Mouse (Mus musculus) bone marrow, adult 2 months (tissue): ENCODE data around the gene Bgn.

Experiments
- CTCF ChIP-seq: fragments of 200-500 bp; IDR thresholded peaks from 2 replicates; pipeline ENCODE4 v1.5.1; 2011; ENCODE audit warnings: low read length, control low read depth; ENCODE audit not compliant: control insufficient read depth, insufficient read depth
- POLR2A ChIP-seq: fragments of 200-500 bp; IDR thresholded peaks from 2 replicates; pipeline ENCODE4 v1.6.1; 2011; ENCODE audit warnings: low read depth, mild to moderate bottlenecking, control low read depth, low read length, borderline replicate concordance; ENCODE audit not compliant: control insufficient read depth

DNA sequence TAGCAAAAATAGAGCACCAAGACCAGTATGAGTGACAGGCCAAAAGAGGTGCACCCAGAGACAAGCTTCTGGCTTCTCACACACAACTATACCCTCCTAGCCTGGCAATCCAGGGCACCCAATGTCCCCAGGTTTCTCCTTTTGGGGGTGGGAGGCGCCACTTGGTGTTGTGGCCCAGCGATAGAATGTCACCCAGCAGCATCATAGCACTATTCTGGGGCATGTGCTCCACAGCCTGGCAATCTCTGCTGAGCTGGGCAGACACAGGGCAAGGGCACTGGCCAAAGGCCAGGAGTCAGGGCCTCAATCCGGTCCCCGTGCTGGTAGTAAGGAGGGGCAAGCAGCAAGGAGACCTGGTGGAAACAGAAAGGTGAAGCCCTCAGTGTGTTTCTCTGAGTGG lies 13.3 kb downstream of the Bgn start:
- TF ChIP-seq POLR2A (no peak), CTCF (no peak)
